Mouse (Mus musculus) layer of hippocampus, adult 8-10 months (tissue): ENCODE measurements around the gene Ncln. TPM values are rescaled to one million over a fixed set of nuclear protein-coding genes. Genes with fewer than 3 reads are reported as not detected.

Source experiments
- microRNA-seq, 2 experiments: library from miRNA; unstranded; fragments of <30 nt; microRNA quantifications; one replicate each; pipeline ENCODE4 v1.2.0; 2022
- total RNA-seq, 4 experiments: library from RNA; stranded (reverse); gene quantifications; 2 replicates each; pipeline ENCODE4 v1.2.4; 2022

The Ncln gene
- total RNA-seq, 4 experiments from 2014 or later: 74.1 to 88.0 (median 82.8) TPM

Small RNA genes within 50 kb of the gene (microRNA-seq; reads per million reads assigned to microRNA genes)
- 0 reads per million in 2 experiments for gene Gm25595

Other genes starting within 250 kb of the Ncln start
- gene Matk, start 243.5 kb downstream of the Ncln start, total RNA-seq: 100 to 1,000 TPM; 208 to 230 (median 216) TPM
- gene Mrpl54, start 229.5 kb downstream of the Ncln start, total RNA-seq: 10 to 100 TPM; 32.5 to 49.5 (median 40.8) TPM
- 10 to 100 TPM; 32.0 to 45.0 (median 39.1) TPM for gene Apba3, start 229.4 kb downstream of the Ncln start, total RNA-seq
- gene Tjp3, start 204.8 kb downstream of the Ncln start, total RNA-seq: 1 to 10 TPM in 2 of 4 experiments, under 1 TPM in 2; 0.73 to 1.2 (median 0.90) TPM
- 100 to 1,000 TPM; 267 to 303 (median 296) TPM for gene Pip5k1c, start 203.4 kb downstream of the Ncln start, total RNA-seq
- gene Cactin, start 175.3 kb downstream of the Ncln start, total RNA-seq: 10 to 100 TPM; 28.2 to 31.3 (median 30.2) TPM
- gene Tbxa2r, start 167.7 kb downstream of the Ncln start, total RNA-seq: 1 to 10 TPM; 1.1 to 1.4 (median 1.4) TPM
- gene Gipc3, start 153.1 kb downstream of the Ncln start, total RNA-seq: 1 to 10 TPM; 1.3 to 2.2 (median 1.7) TPM
- 10 to 100 TPM; 32.5 to 37.1 (median 32.9) TPM for gene Hmg20b, start 145.9 kb downstream of the Ncln start, total RNA-seq
- 10 to 100 TPM; 40.7 to 46.7 (median 43.6) TPM for gene Mfsd12, start 138.9 kb downstream of the Ncln start, total RNA-seq
- gene 4930404N11Rik, start 130.6 kb downstream of the Ncln start, total RNA-seq: 1 to 10 TPM; 1.0 to 3.2 (median 1.4) TPM
- gene Fzr1, start 117.9 kb downstream of the Ncln start, total RNA-seq: 10 to 100 TPM; 64.6 to 72.1 (median 67.2) TPM
- gene Dohh, start 112.0 kb downstream of the Ncln start, total RNA-seq: 10 to 100 TPM; 64.3 to 78.5 (median 72.6) TPM
- gene Gm48551, start 111.9 kb downstream of the Ncln start, total RNA-seq: 1 to 10 TPM; 2.7 to 5.5 (median 4.5) TPM
- 1 to 10 TPM; 2.9 to 9.7 (median 4.2) TPM for gene Gm48552, start 107.4 kb downstream of the Ncln start, total RNA-seq
- gene Smim24, start 103.3 kb downstream of the Ncln start, total RNA-seq: 1 to 10 TPM; 1.3 to 1.7 (median 1.4) TPM
- gene Nfic, start 40.8 kb downstream of the Ncln start, total RNA-seq: 10 to 100 TPM; 52.8 to 61.6 (median 58.7) TPM
- gene Celf5, start 13.7 kb downstream of the Ncln start, total RNA-seq: 100 to 1,000 TPM; 230 to 284 (median 256) TPM
- gene S1pr4, start 3.7 kb upstream of the Ncln start, total RNA-seq: under 1 TPM; 0.51 to 0.80 (median 0.58) TPM
- 1 to 10 TPM; 2.5 to 9.7 (median 5.7) TPM for gene Gna15, start 27.8 kb upstream of the Ncln start, total RNA-seq
- gene Gna11, start 48.8 kb upstream of the Ncln start, total RNA-seq: 100 to 1,000 TPM; 106 to 120 (median 114) TPM
- gene Aes, start 63.1 kb upstream of the Ncln start, total RNA-seq: 100 to 1,000 TPM; 659 to 695 (median 670) TPM
- gene Tle2, start 78.2 kb upstream of the Ncln start, total RNA-seq: 10 to 100 TPM; 34.5 to 59.9 (median 38.5) TPM
- gene Tle6, start 104.7 kb upstream of the Ncln start, total RNA-seq: 1 to 10 TPM; 5.0 to 7.3 (median 5.9) TPM
- gene BC025920, start 109.9 kb upstream of the Ncln start, total RNA-seq: 1 to 10 TPM; 3.3 to 3.9 (median 3.7) TPM
- 10 to 100 TPM; 27.0 to 34.2 (median 29.5) TPM for gene Sirt6, start 131.4 kb upstream of the Ncln start, total RNA-seq
- 10 to 100 TPM; 33.6 to 46.4 (median 40.3) TPM for gene Ankrd24, start 132.1 kb upstream of the Ncln start, total RNA-seq
- 1 to 10 TPM; 4.4 to 6.1 (median 4.7) TPM for gene Gm10778, start 152.7 kb upstream of the Ncln start, total RNA-seq
- gene Zfp433, start 208.4 kb upstream of the Ncln start, total RNA-seq: 10 to 100 TPM; 10.8 to 15.3 (median 12.2) TPM